Mouse (Mus musculus) CD4-positive helper T cell, adult 2 months (primary cell): Measurements from ENCODE around the gene Fggy.

Experiments used
- DNase-seq: peaks from one replicate; pipeline ENCODE4 v3.0.0-alpha.2; 2012; ENCODE audit warnings: low read depth, missing footprints, low spot score

Gene Fggy

DNA sequence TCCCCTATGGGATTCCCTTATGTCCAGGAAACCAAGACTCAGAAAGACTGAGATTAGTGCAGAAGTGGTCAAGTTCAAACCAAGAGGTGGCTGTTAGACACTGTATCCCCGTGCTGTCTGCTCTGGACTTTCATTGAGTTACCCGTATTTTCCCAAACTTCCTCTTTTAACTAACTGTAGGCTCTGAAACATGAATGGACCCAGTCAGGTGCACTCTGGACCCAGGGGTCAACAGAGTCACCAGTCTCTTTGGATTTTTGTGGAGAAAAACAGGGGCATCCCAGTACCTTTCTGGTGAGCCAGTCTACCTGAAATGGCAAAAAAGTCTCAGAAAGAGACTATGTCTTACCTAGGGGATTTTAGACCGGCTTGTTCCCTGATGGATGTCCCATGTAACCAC is 33.6 kb downstream of the Fggy start:
- DNase-seq: no peak

- no peak for DNase-seq
Measured at GRCm38 (mm10) chr4:95597208-95597607, 39.9 kb downstream of the Fggy start.

- DNase-seq: no peak
Measured at GRCm38 (mm10) chr4:95601776-95602175, 44.5 kb downstream of the Fggy start.

- DNase-seq: no peak
Measured at GRCm38 (mm10) chr4:95603254-95603653, 45.9 kb downstream of the Fggy start.

GRCm38 (mm10) chr4:95610663-95611062 is 53.4 kb downstream of the Fggy start:
- no peak for DNase-seq

DNA sequence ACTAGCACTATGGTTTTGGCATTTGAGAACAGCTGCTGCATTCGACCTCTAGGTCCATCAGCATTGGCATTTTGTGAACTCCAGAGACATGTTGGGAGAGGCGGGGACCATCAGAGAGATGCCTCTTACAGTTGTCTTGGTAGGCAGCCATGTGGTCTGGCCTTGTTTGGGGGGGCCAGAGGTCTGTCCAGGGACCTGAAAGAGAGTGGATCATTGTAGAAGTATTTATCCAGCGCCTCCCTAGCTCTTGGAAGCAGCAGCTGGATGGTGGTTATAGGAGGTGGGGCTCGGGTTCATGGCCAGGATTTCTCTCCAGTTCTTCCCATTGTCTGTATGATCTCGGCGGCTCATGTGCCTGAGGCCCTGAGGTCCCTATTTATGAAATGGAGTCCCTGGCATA is 54.1 kb downstream of the Fggy start:
- DNase-seq: no peak

GRCm38 (mm10) chr4:95621046-95621445 is 63.7 kb downstream of the Fggy start:
- no peak for DNase-seq

GRCm38 (mm10) chr4:95624696-95625095 is 67.4 kb downstream of the Fggy start:
- DNase-seq: no peak

GRCm38 (mm10) chr4:95625651-95626050 is 68.3 kb downstream of the Fggy start:
- no peak for DNase-seq

GRCm38 (mm10) chr4:95626186-95626585 is 68.9 kb downstream of the Fggy start:
- no peak for DNase-seq

GRCm38 (mm10) chr4:95634903-95635302 is 77.6 kb downstream of the Fggy start:
- DNase-seq: no peak

DNA sequence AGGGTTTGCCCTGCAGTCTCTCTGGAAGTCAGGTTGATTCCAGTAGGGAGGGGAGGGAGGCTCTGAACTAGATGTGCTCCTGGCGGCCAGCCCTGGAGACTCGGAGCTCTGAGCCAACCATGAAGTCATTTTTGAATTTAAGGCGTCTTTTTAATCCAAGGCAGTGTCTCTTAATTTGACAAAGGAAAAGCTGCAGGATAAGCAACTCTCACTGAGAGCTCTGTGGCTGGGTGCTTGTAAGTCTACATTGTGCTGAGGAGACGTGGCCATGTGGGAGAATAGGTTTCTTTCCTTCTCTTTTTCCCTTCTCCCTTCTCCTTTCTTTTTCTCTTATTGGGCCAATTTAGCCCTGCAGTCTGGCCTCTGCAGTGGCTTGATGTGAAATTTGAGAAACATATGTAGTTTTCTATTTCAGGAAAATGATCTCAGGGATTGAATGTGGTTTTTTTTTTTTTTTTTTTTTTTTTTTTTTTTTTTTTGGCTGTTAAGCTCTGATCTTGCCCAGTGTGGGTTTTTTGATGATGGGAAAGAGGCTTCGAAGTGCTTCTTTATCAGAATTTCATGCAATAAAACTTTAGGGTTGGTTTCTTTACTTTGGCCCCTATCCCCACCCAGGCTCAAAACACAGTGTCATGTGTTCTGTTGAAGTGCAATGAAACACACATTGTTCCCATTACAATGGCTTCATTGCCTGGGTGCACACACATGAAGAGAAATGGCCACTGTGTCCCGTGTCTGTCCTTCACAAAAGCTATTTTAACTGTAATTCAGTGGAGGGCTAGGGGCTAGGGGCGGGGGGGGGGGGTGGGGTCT is 79.8 kb downstream of the Fggy start:
- no peak for DNase-seq

- DNase-seq: no peak
Measured at GRCm38 (mm10) chr4:95638063-95638462, 80.8 kb downstream of the Fggy start.

GRCm38 (mm10) chr4:95640831-95641230 is 83.5 kb downstream of the Fggy start:
- DNase-seq: no peak

- no peak for DNase-seq
Measured at GRCm38 (mm10) chr4:95644048-95644447, 86.7 kb downstream of the Fggy start.

DNA sequence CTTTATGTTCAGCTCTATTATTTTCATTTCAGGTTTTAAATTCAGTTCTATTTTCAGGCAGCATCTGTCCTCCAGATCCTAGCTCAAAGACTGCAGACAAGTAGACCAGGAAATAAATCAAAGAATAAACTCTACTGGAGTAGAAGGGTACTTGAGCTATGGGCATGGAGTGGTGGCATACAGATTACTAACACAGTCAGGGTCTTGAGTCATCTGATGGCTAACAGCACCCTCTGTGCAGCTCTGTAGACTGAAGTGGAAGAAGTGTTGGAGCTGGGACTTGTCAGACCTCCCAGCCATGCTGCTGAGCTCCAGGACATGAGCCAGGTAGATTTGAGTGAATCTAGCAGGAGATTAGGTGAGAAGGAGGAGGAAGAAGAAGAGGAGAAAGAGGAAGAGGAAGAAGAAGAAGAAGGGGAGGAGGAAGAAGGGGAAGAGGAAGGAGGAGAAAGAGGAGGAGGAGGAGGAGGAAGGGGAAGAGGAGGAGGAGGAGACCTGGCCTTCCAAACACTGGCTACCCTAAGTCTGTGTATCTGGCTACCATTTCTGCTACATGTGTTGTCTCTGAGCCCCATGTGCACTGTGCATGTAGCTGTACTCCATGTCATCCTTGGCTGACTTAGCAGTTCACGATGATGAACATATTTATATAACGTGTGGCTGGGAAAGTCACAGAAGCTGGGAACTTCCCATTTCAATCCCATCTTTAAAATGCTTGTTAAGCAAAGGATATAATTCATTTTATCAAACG is 91.7 kb downstream of the Fggy start:
- no peak for DNase-seq

DNA sequence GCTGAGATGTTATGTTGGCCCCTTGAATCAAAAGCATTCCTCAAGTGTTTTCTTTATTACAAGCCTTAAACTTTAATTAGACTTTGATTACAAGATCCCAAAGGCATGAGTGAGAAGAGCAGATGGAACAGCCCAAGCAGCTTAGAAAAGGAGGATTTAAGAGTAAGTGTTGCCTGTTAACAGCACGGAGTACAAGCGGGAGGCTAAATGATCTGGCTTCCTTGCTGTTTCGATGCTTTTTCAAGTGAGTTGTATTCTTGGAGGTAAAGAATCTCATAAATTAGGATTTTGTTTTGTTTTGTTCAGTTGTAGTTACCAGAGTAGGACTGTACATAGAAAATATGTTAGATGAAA is 92.2 kb downstream of the Fggy start:
- no peak for DNase-seq

GRCm38 (mm10) chr4:95649980-95650379 is 92.7 kb downstream of the Fggy start:
- DNase-seq: no peak

GRCm38 (mm10) chr4:95652044-95652443 is 94.7 kb downstream of the Fggy start:
- no peak for DNase-seq

- DNase-seq: no peak
Measured at GRCm38 (mm10) chr4:95653296-95653912, 96.1 kb downstream of the Fggy start.

DNA sequence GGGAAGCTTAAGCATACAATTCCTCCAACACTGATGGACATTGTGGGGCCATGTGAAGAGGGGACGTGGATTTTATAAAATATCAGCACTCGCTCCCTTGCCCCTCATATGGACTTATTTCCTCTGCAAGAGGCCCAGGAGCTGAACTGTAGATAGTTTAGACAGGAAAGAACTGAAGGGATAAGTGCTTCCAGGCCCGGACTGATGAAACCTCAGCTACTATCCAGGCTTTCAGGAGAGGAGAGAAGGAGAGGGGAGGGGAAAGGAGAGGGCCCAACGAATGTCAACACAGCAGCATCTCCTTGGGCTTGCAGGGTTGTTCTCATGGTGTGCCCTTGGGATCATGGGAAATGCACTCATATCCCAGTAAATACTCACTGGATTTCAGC is 96.6 kb downstream of the Fggy start:
- no peak for DNase-seq

- no peak for DNase-seq
Measured at GRCm38 (mm10) chr4:95659024-95659423, 101.7 kb downstream of the Fggy start.

- no peak for DNase-seq
Measured at GRCm38 (mm10) chr4:95663596-95663995, 106.3 kb downstream of the Fggy start.
